26 mouse cellular contexts compared by ENCODE assay signal in genomic region chrX:75829867-75830255, GRCm38 (mm10).
"Had no signal": no experiment of that assay in that cellular context is flagged by ENCODE, and none has a peak within 500 bp of the region (broad histone marks: within the 10 kb centered on the region; RNA-seq: fewer than 3 reads in every experiment).

No protein-coding gene starts in this region.

- H3K27ac ChIP-seq: heart, adult 2 months; heart, embryonic 13.5 days; heart, embryonic 15.5 days; hindbrain, embryonic 13.5 days; hindbrain, embryonic 15.5 days; hindbrain, postnatal 0 days; kidney, embryonic 15.5 days; kidney, postnatal 0 days; limb, embryonic 13.5 days; limb, embryonic 15.5 days; liver, embryonic 12.5 days had no signal

- H3K27me3 ChIP-seq: heart, embryonic 13.5 days; heart, embryonic 15.5 days; hindbrain, embryonic 13.5 days; hindbrain, embryonic 15.5 days; kidney, embryonic 15.5 days; limb, embryonic 13.5 days; liver, embryonic 12.5 days had no signal

- H3K4me1 ChIP-seq: heart, embryonic 13.5 days; heart, embryonic 15.5 days; hindbrain, embryonic 13.5 days; hindbrain, embryonic 15.5 days; kidney, embryonic 15.5 days; limb, embryonic 13.5 days; limb, embryonic 15.5 days; liver, embryonic 12.5 days had no signal

- ATAC-seq: hindbrain, postnatal 0 days; intestine, embryonic 16.5 days; liver, embryonic 12.5 days had no signal

- H3K4me3 ChIP-seq: heart, adult 2 months; heart, embryonic 13.5 days; heart, embryonic 15.5 days; hindbrain, embryonic 13.5 days; hindbrain, embryonic 15.5 days; kidney, embryonic 15.5 days; limb, embryonic 13.5 days; limb, embryonic 15.5 days; liver, embryonic 12.5 days had no signal

- H3K9ac ChIP-seq: heart, embryonic 13.5 days; heart, embryonic 15.5 days; hindbrain, embryonic 13.5 days; hindbrain, embryonic 15.5 days; kidney, embryonic 15.5 days; limb, embryonic 13.5 days; limb, embryonic 15.5 days; liver, embryonic 12.5 days had no signal

- H3K9me3 ChIP-seq: heart, embryonic 13.5 days; heart, embryonic 15.5 days; hindbrain, embryonic 13.5 days; hindbrain, embryonic 15.5 days; kidney, embryonic 15.5 days; limb, embryonic 13.5 days; limb, embryonic 15.5 days; liver, embryonic 12.5 days had no signal

- DNase-seq: gastrocnemius, postnatal 14 days; gastrocnemius, postnatal 36 days; heart, adult 11 months; heart, adult 2 months; heart, postnatal 14 days; heart, postnatal 36 days; kidney, adult 11 months; kidney, adult 2 months; kidney, adult 9 months; kidney, postnatal 14 days; kidney, postnatal 36 days; layer of hippocampus, adult 9-11 months; layer of hippocampus, postnatal 36 days; left cerebral cortex, postnatal 4 days had no signal

- H3K4me2 ChIP-seq: heart, embryonic 11.5 days; heart, embryonic 13.5 days; heart, embryonic 15.5 days; hindbrain, embryonic 13.5 days; hindbrain, embryonic 15.5 days; kidney, embryonic 15.5 days; limb, embryonic 13.5 days; limb, embryonic 15.5 days; liver, embryonic 12.5 days had no signal

- H3K36me3 ChIP-seq: heart, embryonic 15.5 days; hindbrain, embryonic 13.5 days; hindbrain, embryonic 15.5 days; kidney, embryonic 15.5 days; limb, embryonic 15.5 days; liver, embryonic 12.5 days had no signal
